Mouse (Mus musculus): ENCODE measurements around the gene Slc6a13.

Gene Slc6a13

DNA sequence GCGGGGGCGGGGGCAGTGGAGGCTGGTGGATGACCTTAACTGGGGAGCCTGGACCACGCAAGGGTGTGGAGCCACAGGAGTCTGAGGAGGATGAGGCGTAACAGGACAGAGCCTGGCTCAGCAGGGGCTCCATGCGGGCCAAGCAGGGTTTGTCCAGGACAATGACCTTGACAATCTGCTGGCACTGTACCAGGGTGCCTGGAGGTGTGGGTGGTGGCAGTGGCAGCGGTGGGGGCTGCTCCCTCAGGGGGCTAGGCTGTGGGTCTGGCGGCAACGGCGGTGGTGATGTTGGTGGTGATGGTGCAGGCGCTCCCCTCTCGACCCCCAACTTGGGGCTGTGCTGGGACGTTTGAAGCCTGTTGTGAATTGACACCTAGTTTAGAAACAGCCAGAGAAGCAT, 76.1 kb downstream of the Slc6a13 start:
- no peak for DNase-seq (ENCODE audit: low spot score)

GRCm38 (mm10) chr6:121378256-121378655, 78.2 kb downstream of the Slc6a13 start:
- DNase-seq (ENCODE audit: low spot score): no peak

DNA sequence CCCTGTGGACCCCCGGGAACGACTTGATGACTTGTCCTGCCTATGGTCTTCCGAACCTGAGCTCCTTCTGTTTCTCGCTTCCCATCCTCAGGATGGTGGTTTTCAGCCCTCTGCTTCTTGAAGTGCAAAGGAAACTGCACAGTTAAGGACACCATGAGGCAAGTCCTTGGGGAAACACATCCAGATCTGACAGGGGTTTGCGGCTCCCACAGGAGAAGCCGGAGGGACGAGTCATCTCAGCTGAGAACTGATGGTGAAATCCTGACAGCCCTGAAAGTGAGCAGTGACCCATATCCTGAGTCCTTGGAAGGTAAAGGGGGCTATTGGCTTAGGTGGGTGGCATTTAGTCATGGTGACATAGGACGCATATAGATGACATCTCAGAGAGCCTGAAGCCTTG, 80.5 kb downstream of the Slc6a13 start:
- no peak for DNase-seq (ENCODE audit: low spot score)

GRCm38 (mm10) chr6:121382071-121382470, 82.0 kb downstream of the Slc6a13 start:
- no peak for DNase-seq (ENCODE audit: low spot score)

DNA sequence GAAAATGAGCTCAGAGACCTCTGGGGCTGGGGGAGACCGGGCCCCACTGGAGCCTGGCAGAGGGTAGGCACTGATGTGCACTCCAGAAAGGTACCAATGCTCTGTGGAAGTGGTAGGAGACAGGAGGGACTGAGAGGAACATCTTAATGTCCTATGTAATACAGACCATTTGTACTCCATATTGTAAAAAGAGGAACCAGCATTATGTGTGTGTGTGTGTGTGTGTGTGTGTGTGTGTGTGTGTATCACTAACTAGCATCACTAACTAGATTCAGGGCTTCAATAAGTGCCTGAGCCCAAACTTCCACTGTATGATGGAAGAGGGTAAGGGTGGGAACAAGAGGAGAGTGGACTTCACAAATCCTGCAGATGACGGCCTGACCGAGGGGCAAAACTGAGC, 85.4 kb downstream of the Slc6a13 start:
- no peak for DNase-seq (ENCODE audit: low spot score)
